Mouse (Mus musculus) liver, embryonic 14 days (tissue): Measurements from ENCODE around the gene Gm13696. TPM values are rescaled to one million over a fixed set of nuclear protein-coding genes. Genes with fewer than 3 reads are reported as not detected.

Experiments used
- polyA plus RNA-seq: library from polyadenylated mRNA; depleted of rRNA; stranded (reverse); fragments of >200 nt; gene quantifications from 2 replicates; pipeline ENCODE4 v1.2.3, GENCODE M21; 2012; rRNA removed

The Gm13696 gene
- polyA plus RNA-seq = 0.01 TPM in 2 replicates

GRCm38 (mm10) chr2:83972823-83973222 is at the start of gene Gm13696:
Gene Gm13696 (plus strand): TSS chr2:83973123.

GRCm38 (mm10) chr2:83940931-83941361 is 32.0 kb upstream of the Gm13696 start, which contains the start of gene Zswim2:
Gene Zswim2 (minus strand): TSS chr2:83941228.

GRCm38 (mm10) chr2:83955393-83955792 is 17.5 kb upstream of the Gm13696 start, which contains the start of gene Gm13698:
Gene Gm13698 (plus strand): TSS chr2:83955693.

GRCm38 (mm10) chr2:83961203-83961602 is 11.7 kb upstream of the Gm13696 start, which contains the start of gene Gm13693:
Gene Gm13693 (plus strand): TSS chr2:83961503.

GRCm38 (mm10) chr2:83967013-83967412 is 5.9 kb upstream of the Gm13696 start, which contains the start of gene Gm13695:
Gene Gm13695 (plus strand): TSS chr2:83967313.

GRCm38 (mm10) chr2:83978633-83979032 is 5.7 kb downstream of the Gm13696 start, which contains the start of gene Gm13694:
Gene Gm13694 (plus strand): TSS chr2:83978933.

GRCm38 (mm10) chr2:83984443-83984842 is 11.5 kb downstream of the Gm13696 start, which contains the start of gene Gm13697:
Gene Gm13697 (plus strand): TSS chr2:83984743.

GRCm38 (mm10) chr2:83990253-83990652 is 17.3 kb downstream of the Gm13696 start, which contains the start of gene Gm13691:
Gene Gm13691 (plus strand): TSS chr2:83990553.

Other genes starting within 250 kb of the Gm13696 start
- gene Itgav, start 248.7 kb upstream of the Gm13696 start, polyA plus RNA-seq = 4.7 and 5.9 TPM in 2 replicates
- gene Fam171b, start 160.5 kb upstream of the Gm13696 start, polyA plus RNA-seq = 0.10 and 0.17 TPM in 2 replicates
- not detected in 2 replicates for gene Zswim2, start 31.9 kb upstream of the Gm13696 start, polyA plus RNA-seq
- gene Gm13698, start 17.4 kb upstream of the Gm13696 start, polyA plus RNA-seq = 0.01 TPM in 2 replicates
- gene Gm13693, start 11.6 kb upstream of the Gm13696 start, polyA plus RNA-seq = 0.01 TPM in 2 replicates
- gene Gm13695, start 5.8 kb upstream of the Gm13696 start, polyA plus RNA-seq = 0.01 TPM in 1 of 2 replicates, not detected in the other
- gene Gm13694, start 5.8 kb downstream of the Gm13696 start, polyA plus RNA-seq = 0.01 TPM in 2 replicates
- gene Gm13697, start 11.6 kb downstream of the Gm13696 start, polyA plus RNA-seq = 0.01 TPM in 2 replicates
- 0.01 TPM in 2 replicates for gene Gm13691, start 17.4 kb downstream of the Gm13696 start, polyA plus RNA-seq